Mouse (Mus musculus) neutrophil, adult 5-6 weeks (primary cell): ENCODE data around the gene Acp7. TPM values are rescaled to one million over a fixed set of nuclear protein-coding genes. Genes with fewer than 3 reads are reported as not detected.
"Not testable (repeated sequence)": the region's sequence is repeated elsewhere in the genome, so short reads cannot be mapped to it uniquely, and the experiment has no call there.

ENCODE experiments used
- ATAC-seq: fragments of 151-379, 151-347 bp; 2 replicates; pipeline ENCODE4 v1.8.0; 2017; ENCODE audit warnings: mild to moderate bottlenecking, moderate TSS enrichment; ENCODE audit not compliant: insufficient number of reproducible peaks, poor library complexity, low FRiP score, severe bottlenecking; ENCODE audit errors: extremely low read depth
- total RNA-seq: library from RNA; stranded (forward); fragments of 200-1000 nt; gene quantifications from 2 replicates; pipeline ENCODE4 v1.2.3, GENCODE M21; 2017

Acp7 gene
- not detected in 2 replicates for total RNA-seq

GRCm38 (mm10) chr7:28631073-28631472, at the start of gene Acp7:
Acp7 (minus strand) TSS chr7:28631332.
- no peak for ATAC-seq

GRCm38 (mm10) chr7:28677624-28678023, 46.5 kb upstream of the Acp7 start:
- ATAC-seq = no peak

- ATAC-seq = peak; percentile 1; the same call in 1 of the 2 replicates
Measured at GRCm38 (mm10) chr7:28676811-28677541, 45.8 kb upstream of the Acp7 start.

- ATAC-seq = no peak
Measured at GRCm38 (mm10) chr7:28675746-28676145, 44.6 kb upstream of the Acp7 start.

- no peak for ATAC-seq
Measured at GRCm38 (mm10) chr7:28674994-28675393, 43.9 kb upstream of the Acp7 start.

GRCm38 (mm10) chr7:28672786-28673185, 41.7 kb upstream of the Acp7 start:
- ATAC-seq = not testable (repeated sequence)

- no peak for ATAC-seq
Measured at GRCm38 (mm10) chr7:28672276-28672675, 41.1 kb upstream of the Acp7 start.

GRCm38 (mm10) chr7:28671172-28671571, 40.0 kb upstream of the Acp7 start:
- ATAC-seq = no peak

GRCm38 (mm10) chr7:28665620-28666579, 34.8 kb upstream of the Acp7 start:
- no peak for ATAC-seq

- ATAC-seq = no peak
Measured at GRCm38 (mm10) chr7:28656430-28656829, 25.3 kb upstream of the Acp7 start.

- no peak for ATAC-seq
Measured at GRCm38 (mm10) chr7:28651157-28651556, 20.0 kb upstream of the Acp7 start.

GRCm38 (mm10) chr7:28647016-28647415, 15.9 kb upstream of the Acp7 start:
- no peak for ATAC-seq

- ATAC-seq = no peak
Measured at GRCm38 (mm10) chr7:28645947-28646475, 14.9 kb upstream of the Acp7 start.

GRCm38 (mm10) chr7:28645366-28645765, 14.2 kb upstream of the Acp7 start:
- no peak for ATAC-seq

- ATAC-seq = no peak
Measured at GRCm38 (mm10) chr7:28641546-28641945, 10.4 kb upstream of the Acp7 start.

GRCm38 (mm10) chr7:28637511-28637910, 6.4 kb upstream of the Acp7 start:
- ATAC-seq = no peak

GRCm38 (mm10) chr7:28634128-28634527, 3.0 kb upstream of the Acp7 start:
- no peak for ATAC-seq

- no peak for ATAC-seq
Measured at GRCm38 (mm10) chr7:28624791-28625190, 6.3 kb downstream of the Acp7 start.

- ATAC-seq = no peak
Measured at GRCm38 (mm10) chr7:28619098-28619715, 11.9 kb downstream of the Acp7 start.
